Mouse (Mus musculus): ENCODE data around the gene Ilf3.

DNA sequence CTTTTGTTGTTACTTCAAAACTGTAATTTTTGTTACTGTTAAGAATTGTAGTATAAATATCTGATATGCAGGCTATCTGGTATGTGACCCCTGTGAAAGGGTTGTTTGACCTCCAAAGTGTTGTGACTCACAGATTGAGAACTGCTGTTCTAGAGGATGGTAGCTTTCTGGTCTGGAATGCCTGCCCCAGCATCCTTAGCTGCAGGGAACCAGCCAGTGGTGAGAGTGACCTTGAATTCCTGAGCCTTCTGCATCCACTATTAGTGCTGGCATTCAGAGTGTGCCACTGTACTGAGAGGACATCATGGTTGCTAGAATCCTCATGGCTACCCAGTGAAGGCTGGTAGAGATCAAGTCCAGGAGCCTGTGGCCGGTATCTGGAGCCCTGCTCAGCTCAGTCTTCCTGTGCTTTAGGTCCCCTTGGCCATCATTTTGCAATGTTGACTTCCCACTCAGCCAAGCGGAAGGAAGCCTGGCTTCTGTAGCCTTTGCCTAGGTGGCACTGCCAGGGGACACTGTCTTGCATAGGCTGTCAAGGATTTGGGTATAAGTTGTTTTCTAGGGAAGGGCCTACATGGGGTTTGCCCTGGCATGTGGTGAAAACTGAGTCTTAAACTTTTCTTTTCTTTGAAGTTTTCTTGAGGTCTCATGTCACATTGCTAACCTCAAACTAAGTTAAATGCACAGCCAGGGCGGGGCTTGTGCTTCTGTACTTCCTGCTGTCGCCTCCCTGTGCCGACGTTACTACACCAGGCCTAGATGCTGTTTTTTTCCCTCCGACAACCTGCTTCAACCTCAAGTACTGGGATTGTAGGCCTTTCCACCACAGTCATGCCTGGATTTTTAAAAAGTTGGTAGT lies 68.3 kb downstream of the Ilf3 start:
- TF ChIP-seq CTCF (IDR thresholded peaks at IDR 0.05; ENCODE audit: extremely low read depth, insufficient read depth, low read length) (no peak), POLR2A (IDR thresholded peaks at IDR 0.05; ENCODE audit: extremely low read depth, insufficient read depth, low read length) (no peak)
